Mouse (Mus musculus): ENCODE measurements at regions not wholly inside any gene's neighbourhood (a gene's known extent, or its start where the extent isn't known, plus 50 kb on each side); places are given as distances from the start of the nearest gene placed in this dataset.
A peak's percentile ranks its signal among the peaks of the same experiment; 100 is the strongest.

DNA sequence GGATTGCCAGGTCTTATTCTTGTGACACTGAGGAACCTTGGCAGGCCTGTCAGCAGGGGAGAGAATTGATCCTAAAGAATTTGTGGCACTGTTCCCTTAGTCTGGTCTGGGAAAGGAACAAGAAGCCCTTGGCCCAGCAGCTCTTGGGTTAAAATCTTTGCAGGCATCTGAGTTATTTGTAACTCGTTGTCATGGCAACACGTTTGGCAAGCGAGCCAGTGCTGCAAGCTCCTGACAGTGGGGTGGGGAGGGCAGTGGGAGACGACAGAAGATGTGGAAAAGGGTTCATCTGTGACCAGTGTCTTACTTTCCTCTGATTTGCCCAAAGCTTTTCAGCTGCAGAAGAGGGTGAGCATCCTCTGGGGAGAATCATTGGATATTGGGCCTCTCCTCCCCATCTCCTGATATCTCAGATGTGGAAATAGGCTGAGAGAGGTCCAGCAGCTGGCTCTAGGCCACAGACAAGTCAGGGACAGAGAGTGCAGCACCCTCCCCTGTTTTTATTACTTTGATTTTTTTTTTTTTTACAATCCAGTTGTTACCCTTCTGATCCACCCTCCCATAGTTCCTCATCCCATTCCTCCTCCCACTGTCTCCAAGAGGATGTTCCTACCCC is 92.4 kb upstream of the Huwe1 start:
- DNase-seq (ENCODE audit: extremely low spot score in 1 of 2, low spot score in 1 of 2): peak; percentile 52 to 68

All from frontal cortex, adult 2 months (tissue).